Comparison of ENCODE assay signal across 13 mouse cellular contexts in the genomic region with DNA sequence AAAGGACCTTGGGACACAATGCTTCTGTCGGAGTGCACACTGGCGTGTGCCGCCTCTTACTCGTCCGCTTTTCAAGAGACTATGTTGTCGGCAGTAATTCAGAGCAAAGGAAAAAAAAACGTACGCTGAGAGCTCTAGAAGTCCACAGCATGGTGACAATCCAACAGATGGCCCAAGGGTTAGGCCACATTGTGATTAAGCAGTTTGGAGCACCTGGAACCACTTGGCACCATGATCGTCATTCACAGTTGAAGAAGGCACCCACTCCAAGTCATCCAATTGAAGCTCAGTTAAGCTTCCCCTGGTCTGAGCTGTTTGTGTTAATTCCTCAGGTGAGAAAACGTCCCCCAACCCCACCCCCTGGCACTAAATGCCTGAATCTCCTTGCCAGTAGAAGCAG.
"Had no signal": no experiment of that assay in that cellular context is flagged by ENCODE, and none has a peak within 500 bp of the region (broad histone marks: within the 10 kb centered on the region; RNA-seq: fewer than 3 reads in every experiment).

No protein-coding gene starts in this region.

- H3K4me2 ChIP-seq: liver, embryonic 13.5 days; midbrain, embryonic 11.5 days had no signal

- DNase-seq: kidney, postnatal 10 days; kidney, postnatal 36 days; layer of hippocampus, postnatal 36 days; liver, embryonic 13.5 days; lung, adult 2 months; lung, postnatal 14 days; lung, postnatal 4 days; right cerebral cortex, postnatal 25 days; spleen, adult 18-20 months; thymus, adult 18-20 months; thymus, postnatal 36 days had no signal

- H3K36me3 ChIP-seq: liver, embryonic 13.5 days had no signal

- H3K4me3 ChIP-seq: left cerebral cortex, adult 2 months; liver, embryonic 13.5 days had no signal

- H3K27me3 ChIP-seq: liver, embryonic 13.5 days had no signal

- H3K9ac ChIP-seq: liver, embryonic 13.5 days had no signal

- H3K4me1 ChIP-seq: liver, embryonic 13.5 days had no signal

- H3K27ac ChIP-seq: left cerebral cortex, adult 2 months; liver, embryonic 13.5 days had no signal
